Mouse (Mus musculus): ENCODE results near the gene Atp2a3.

GRCm38 (mm10) chr11:72940208-72941143, 20.5 kb upstream of the Atp2a3 start:
- TF ChIP-seq CTCF (IDR thresholded peaks at IDR 0.05; ENCODE audit: control insufficient read depth, insufficient read depth, insufficient read length) (no peak), USF1 (IDR thresholded peaks at IDR 0.05; ENCODE audit: low read depth) (no peak), MYOD1 (IDR thresholded peaks at IDR 0.05; ENCODE audit: control insufficient read depth, insufficient read length, low read depth) (no peak)
